Mouse (Mus musculus) mouse embryonic stem cell (cell line): ENCODE results near the gene Gm20388.

Experiments
- in situ Hi-C, 2 experiments: fragments of 300-500 bp; cut with MboI; formaldehyde crosslinking; loops; 1 replicate in 1 of 2; 3 replicates in 1 of 2; pipeline ENCODE4 v1.14.3; 2019 to 2020; ENCODE audit warnings: low sequenced_read_pairs in 2 of 2, low pct_unique_long_range_greater_than_20kb in 1 of 2, mixed read lengths in 1 of 2; ENCODE audit not compliant: unreplicated experiment in 1 of 2

Gene Gm20388

GRCm38 (mm10) chr8:121846815-121847214, 1936.2 kb downstream of the Gm20388 start:
- in situ Hi-C loops, result no loop called here

GRCm38 (mm10) chr8:121847261-121847822, 1936.7 kb downstream of the Gm20388 start:
- in situ Hi-C loops, result no loop called here

GRCm38 (mm10) chr8:121847987-121848386, 1937.3 kb downstream of the Gm20388 start:
- in situ Hi-C loops, result no loop called here

GRCm38 (mm10) chr8:121848495-121848894, 1937.9 kb downstream of the Gm20388 start:
- in situ Hi-C loops, result no loop called here

- in situ Hi-C loops, result no loop called here
Observed at GRCm38 (mm10) chr8:121849303-121849702, 1938.7 kb downstream of the Gm20388 start.

- in situ Hi-C loops, result loop anchor here in 1 of 2 experiments (5.0 kb wide), 2 partner anchors 57 to 82 kb away; partner anchors contain the start of gene Slc7a5
Observed at GRCm38 (mm10) chr8:121850018-121850417, 1939.4 kb downstream of the Gm20388 start.

GRCm38 (mm10) chr8:121850436-121850820, 1939.8 kb downstream of the Gm20388 start:
- in situ Hi-C loops, result loop anchor here in 1 of 2 experiments (5.0 kb wide), 2 partner anchors 57 to 82 kb away; partner anchors contain the start of gene Slc7a5

- in situ Hi-C loops, result loop anchor here in 1 of 2 experiments (5.0 kb wide), 2 partner anchors 56 to 81 kb away; partner anchors contain the start of gene Slc7a5
Observed at GRCm38 (mm10) chr8:121850821-121851470, 1940.3 kb downstream of the Gm20388 start.

GRCm38 (mm10) chr8:121851716-121852115, 1941.1 kb downstream of the Gm20388 start:
- in situ Hi-C loops, result loop anchor here in 1 of 2 experiments (5.0 kb wide), 2 partner anchors 56 to 81 kb away; partner anchors contain the start of gene Slc7a5

- in situ Hi-C loops, result loop anchor here in 1 of 2 experiments (5.0 kb wide), 2 partner anchors 55 to 80 kb away; partner anchors contain the start of gene Slc7a5
Observed at GRCm38 (mm10) chr8:121852464-121852863, 1941.8 kb downstream of the Gm20388 start.

- in situ Hi-C loops, result loop anchor here in 1 of 2 experiments (5.0 kb wide), 2 partner anchors 54 to 79 kb away; partner anchors contain the start of gene Slc7a5
Observed at GRCm38 (mm10) chr8:121853586-121853985, 1942.9 kb downstream of the Gm20388 start.

GRCm38 (mm10) chr8:121856071-121856746, 1945.6 kb downstream of the Gm20388 start:
- in situ Hi-C loops, result no loop called here

GRCm38 (mm10) chr8:121857331-121857730, 1946.7 kb downstream of the Gm20388 start:
- in situ Hi-C loops, result no loop called here

GRCm38 (mm10) chr8:121857747-121858146, 1947.1 kb downstream of the Gm20388 start:
- in situ Hi-C loops, result no loop called here

GRCm38 (mm10) chr8:121861276-121861675, 1950.6 kb downstream of the Gm20388 start:
- in situ Hi-C loops, result no loop called here

- in situ Hi-C loops, result no loop called here
Observed at GRCm38 (mm10) chr8:121861806-121862548, 1951.3 kb downstream of the Gm20388 start.

- in situ Hi-C loops, result no loop called here
Observed at GRCm38 (mm10) chr8:121865356-121865755, 1954.7 kb downstream of the Gm20388 start.

GRCm38 (mm10) chr8:121868196-121868595, 1957.6 kb downstream of the Gm20388 start:
- in situ Hi-C loops, result no loop called here
